Mouse (Mus musculus): Measurements from ENCODE around the gene Impad1.
A peak's percentile ranks its signal among the peaks of the same experiment; 100 is the strongest.

Impad1 gene

GRCm38 (mm10) chr4:4792992-4793834 lies at the start of gene Impad1:
TSS of gene Impad1 (minus strand) at chr4:4793355.
- peak; percentile 91 to 92 for DNase-seq

GRCm38 (mm10) chr4:4840145-4840544 lies 47.0 kb upstream of the Impad1 start:
- DNase-seq: no peak

GRCm38 (mm10) chr4:4833789-4834295 lies 40.7 kb upstream of the Impad1 start:
- DNase-seq: no peak

- no peak for DNase-seq
These were observed 35.0 kb upstream of the Impad1 start for GRCm38 (mm10) chr4:4828131-4828530.

GRCm38 (mm10) chr4:4822119-4822518 lies 29.0 kb upstream of the Impad1 start:
- DNase-seq: no peak

GRCm38 (mm10) chr4:4792141-4792991 lies 789 bp downstream of the Impad1 start:
- DNase-seq: no peak

GRCm38 (mm10) chr4:4791180-4791579 lies 2.0 kb downstream of the Impad1 start:
- DNase-seq: no peak

GRCm38 (mm10) chr4:4785169-4785568 lies 8.0 kb downstream of the Impad1 start:
- DNase-seq: no peak

- no peak for DNase-seq
These were observed 8.8 kb downstream of the Impad1 start for GRCm38 (mm10) chr4:4784305-4784704.

- DNase-seq: no peak
These were observed 9.5 kb downstream of the Impad1 start for GRCm38 (mm10) chr4:4783686-4783957.

GRCm38 (mm10) chr4:4782882-4783685 lies 10.1 kb downstream of the Impad1 start:
- DNase-seq: no peak

GRCm38 (mm10) chr4:4779265-4779770 lies 13.8 kb downstream of the Impad1 start:
- DNase-seq: no peak

- DNase-seq: no peak
These were observed 21.5 kb downstream of the Impad1 start for GRCm38 (mm10) chr4:4771523-4772114.

- no peak for DNase-seq
These were observed 27.3 kb downstream of the Impad1 start for GRCm38 (mm10) chr4:4765806-4766205.

GRCm38 (mm10) chr4:4758376-4758775 lies 34.8 kb downstream of the Impad1 start:
- DNase-seq: no peak

GRCm38 (mm10) chr4:4729427-4729826 lies 63.7 kb downstream of the Impad1 start:
- no peak for DNase-seq

GRCm38 (mm10) chr4:4726241-4726776 lies 66.8 kb downstream of the Impad1 start:
- DNase-seq: no peak

GRCm38 (mm10) chr4:4723821-4724220 lies 69.3 kb downstream of the Impad1 start:
- DNase-seq: no peak

GRCm38 (mm10) chr4:4722081-4722480 lies 71.1 kb downstream of the Impad1 start:
- no peak for DNase-seq

GRCm38 (mm10) chr4:4717763-4718347 lies 75.3 kb downstream of the Impad1 start:
- peak in 1 of 2 experiments; percentile 8 for DNase-seq
